Mouse (Mus musculus) liver, embryonic 14.5 days (tissue): ENCODE data around the gene Atp5s. TPM values are rescaled to one million over a fixed set of nuclear protein-coding genes. Genes with fewer than 3 reads are reported as not detected.

Source experiments
- ATAC-seq: fragments of 200-750 bp; cut with Nextera tagmentation; 2 replicates; pipeline ENCODE4 v1.8.0; 2017; ENCODE audit warnings: moderate number of reproducible peaks, mild to moderate bottlenecking, moderate library complexity; ENCODE audit not compliant: insufficient read depth
- DNase-seq, 3 experiments: peaks; one replicate each; pipeline ENCODE4 v3.0.0-alpha.2; 2012 to 2013; ENCODE audit warnings: low read depth in 3 of 3, low spot score in 3 of 3
- H3K27ac ChIP-seq: fragments of 300-500 bp; sonication (generic); 2 replicates; pipeline ENCODE4 v1.5.1; 2014; ENCODE audit warnings: moderate library complexity, mild to moderate bottlenecking, control low read depth, inconsistent platforms
- H3K27me3 ChIP-seq: fragments of 300-500 bp; sonication (generic); 2 replicates; pipeline ENCODE4 v1.6.1; 2014; ENCODE audit warnings: mild to moderate bottlenecking, low read length, moderate library complexity; ENCODE audit not compliant: control insufficient read depth, insufficient read depth
- H3K36me3 ChIP-seq: fragments of 300-500 bp; sonication (generic); replicated peaks from 2 replicates; pipeline ENCODE4 v1.6.1; 2014; ENCODE audit warnings: low read depth; ENCODE audit not compliant: control insufficient read depth, insufficient read depth
- H3K4me1 ChIP-seq, 2 experiments: fragments of 200-500 bp in 1 of 2; fragments of 300-500 bp in 1 of 2; sonication (generic) in 1 of 2; replicated peaks; 2 replicates each; pipeline ENCODE4 v1.6.1; 2012 to 2014; ENCODE audit warnings: antibody characterized with exemption in 1 of 2, inconsistent platforms in 1 of 2, low read length in 1 of 2; ENCODE audit not compliant: control insufficient read depth in 2 of 2, insufficient read depth in 2 of 2
- H3K4me2 ChIP-seq: fragments of 300-500 bp; sonication (generic); 2 replicates; pipeline ENCODE4 v1.6.1; 2014; ENCODE audit warnings: low read depth, mild to moderate bottlenecking, control low read depth, moderate library complexity
- H3K4me3 ChIP-seq, 2 experiments: fragments of 200-500 bp in 1 of 2; fragments of 300-500 bp in 1 of 2; sonication (generic) in 1 of 2; 2 replicates each; pipeline ENCODE4 v1.5.1; 2012 to 2014; ENCODE audit warnings: low read depth in 2 of 2, low read length in 2 of 2, mild to moderate bottlenecking in 2 of 2, control low read depth in 1 of 2, inconsistent platforms in 1 of 2, moderate library complexity in 1 of 2; ENCODE audit not compliant: insufficient read depth in 1 of 2
- H3K9ac ChIP-seq: fragments of 300-500 bp; sonication (generic); replicated peaks from 2 replicates; pipeline ENCODE4 v1.6.1; 2014; ENCODE audit warnings: mild to moderate bottlenecking, control low read depth, moderate library complexity
- H3K9me3 ChIP-seq: fragments of 300-500 bp; sonication (generic); 2 replicates; pipeline ENCODE4 v1.6.1; 2016; ENCODE audit warnings: low read length, mixed read lengths; ENCODE audit not compliant: control insufficient read depth
- CTCF ChIP-seq: IDR thresholded peaks from 2 replicates; pipeline ENCODE4 v1.5.1; 2016; ENCODE audit warnings: antibody characterized with exemption, low read depth, control low read depth
- EP300 ChIP-seq: IDR thresholded peaks from 2 replicates; pipeline ENCODE4 v1.6.1; 2016; ENCODE audit warnings: antibody characterized with exemption, low read depth
- WGBS: fragments of 180-500 bp; shearing (Covaris S2); extraction: QIAGEN DNeasy Blood & Tissue Kit; methylation state at CpG from one replicate; pipeline ENCODE4 v1.1.7; 2014; ENCODE audit not compliant: insufficient replicate concordance; 5-methylcytosine and 5-hydroxymethylcytosine counted together
- polyA plus RNA-seq, 2 experiments: library from polyadenylated mRNA; depleted of rRNA in 1 of 2; stranded (reverse) in 1 of 2; unstranded in 1 of 2; fragments of >200 nt; fragmentation: Nextera tagmentation in 1 of 2; extraction: Ambion mirVana in 1 of 2; gene quantifications; 2 replicates each; pipeline versions ENCODE4 v1.2.1 to v1.2.3; 2012 to 2014

Atp5s gene
- polyA plus RNA-seq, 2 experiments: 12.0 to 20.7 TPM

DNA sequence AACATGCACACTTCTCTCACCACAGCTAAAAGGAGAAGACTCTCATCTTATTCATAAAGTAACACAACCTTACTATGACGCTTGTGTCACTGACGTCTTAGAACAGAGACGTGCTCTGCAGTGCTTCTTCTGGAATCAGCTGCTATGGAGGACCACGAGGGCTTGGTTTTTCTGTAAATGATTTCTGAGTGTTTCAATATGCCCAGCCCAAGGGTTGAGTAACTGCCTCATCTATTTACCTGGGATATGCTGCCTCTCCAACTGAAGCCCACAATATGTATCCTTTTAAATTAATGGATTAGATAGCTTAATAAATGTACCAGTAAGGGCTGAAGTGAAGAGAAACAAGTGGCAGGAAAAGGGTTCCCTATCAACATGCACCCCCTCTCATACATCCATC, 34.0 kb upstream of the Atp5s start:
- 0 out of 4 replicates have a peak, but pooled peaks cover 0 to 2% of the 10 kb centered on the region in 2 experiments for H3K4me1 ChIP-seq
- ATAC-seq (no peak), DNase-seq (no peak)
- H3K9me3 ChIP-seq: no peaks in the 10 kb centered on the region
- no peak overlapping the region for H3K9ac ChIP-seq
- no peaks in the 10 kb centered on the region for H3K36me3 ChIP-seq
- no peak overlapping the region for H3K4me2 ChIP-seq
- TF ChIP-seq CTCF (no peak), EP300 (no peak)
- 81% methylated on average over 4 of the region's 4 CpGs for WGBS
- H3K27me3 ChIP-seq: no peaks in the 10 kb centered on the region
- H3K4me3 ChIP-seq: no peak overlapping the region
- no peak overlapping the region for H3K27ac ChIP-seq

DNA sequence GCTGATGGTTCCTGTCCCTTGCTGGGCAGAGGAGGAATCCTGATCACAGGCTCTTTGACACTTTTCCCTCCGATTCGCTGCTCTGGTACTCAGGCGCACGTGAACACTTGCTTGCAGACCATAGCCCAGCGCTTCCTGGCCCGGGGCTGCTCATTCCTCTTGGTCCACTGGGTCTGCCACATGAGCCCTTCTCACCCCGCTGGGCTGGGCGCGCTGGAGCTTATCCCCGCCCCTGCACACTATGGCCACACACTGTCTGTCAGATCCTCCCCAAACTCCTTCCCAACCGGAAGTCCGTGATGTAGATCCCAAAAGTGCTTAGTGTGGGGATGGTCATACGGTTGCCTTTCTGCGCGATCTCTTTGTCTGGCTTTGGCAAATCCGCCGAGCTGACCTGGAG, 31.3 kb upstream of the Atp5s start:
- no peaks in the 10 kb centered on the region for H3K9me3 ChIP-seq
- no peak for ATAC-seq
- 86% methylated on average over 17 of the region's 17 CpGs for WGBS
- no peak for DNase-seq
- no peaks in the 10 kb centered on the region for H3K36me3 ChIP-seq
- H3K4me1 ChIP-seq: no peaks in the 10 kb centered on the region
- no peaks in the 10 kb centered on the region for H3K27me3 ChIP-seq
- H3K9ac ChIP-seq: no peak overlapping the region
- no peak overlapping the region for H3K27ac ChIP-seq
- H3K4me3 ChIP-seq: no peak overlapping the region
- H3K4me2 ChIP-seq: no peak overlapping the region
- TF ChIP-seq EP300 (no peak), CTCF (no peak)

DNA sequence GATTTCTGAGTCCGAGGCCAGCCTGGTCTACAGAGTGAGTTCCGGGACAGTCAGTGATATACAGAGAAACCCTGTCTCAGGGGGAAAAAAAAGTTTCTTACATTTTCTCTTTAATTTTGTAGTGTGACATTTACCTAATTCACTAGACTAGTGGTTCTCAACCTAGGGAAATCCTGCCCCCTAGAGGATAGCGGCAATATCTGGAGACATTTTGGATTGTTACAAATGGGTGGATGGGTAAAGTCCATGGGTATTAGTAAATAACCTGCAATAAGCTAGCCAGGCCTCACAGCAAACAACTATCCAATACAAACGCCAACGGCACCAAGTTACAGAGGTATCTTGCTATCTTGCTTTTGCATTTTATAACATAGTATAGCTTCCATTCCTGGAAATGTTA, 28.0 kb upstream of the Atp5s start:
- no peak for ATAC-seq
- no peaks in the 10 kb centered on the region for H3K9me3 ChIP-seq

DNA sequence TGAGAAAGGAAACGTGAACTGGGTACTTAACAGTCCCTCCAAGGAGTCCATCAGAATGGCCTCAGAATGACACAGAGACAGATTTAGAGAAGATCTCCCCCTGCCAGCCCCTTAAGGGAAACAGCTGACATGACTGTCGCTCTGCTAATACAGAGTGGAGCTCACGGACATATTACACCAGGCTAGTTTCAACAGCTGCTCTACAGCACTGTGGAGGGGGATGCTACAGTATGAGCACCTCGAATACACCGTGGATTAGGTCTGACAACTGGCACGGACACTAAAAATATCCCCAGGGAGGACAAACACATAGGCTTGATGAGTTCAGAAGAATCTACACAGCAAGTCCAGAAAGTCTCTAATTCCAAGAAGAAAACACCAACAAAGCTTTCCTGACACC, 26.4 kb upstream of the Atp5s start:
- 83% methylated on average over 6 of the region's 6 CpGs for WGBS
- Histone ChIP-seq H3K9me3 (no peaks in the 10 kb centered on the region), H3K27me3 (no peaks in the 10 kb centered on the region), H3K9ac (no peak overlapping the region), H3K36me3 (no peaks in the 10 kb centered on the region; the same call in 1 of the 2 replicates), H3K27ac (no peak overlapping the region), H3K4me3 (no peak overlapping the region), H3K4me1 (no peaks in the 10 kb centered on the region), H3K4me2 (no peak overlapping the region)
- DNase-seq (no peak), ATAC-seq (no peak)
- no peak for TF ChIP-seq EP300
- TF ChIP-seq CTCF: no peak

More for the DNA sequence above, 28.0 kb upstream of the Atp5s start:
- no peaks in the 10 kb centered on the region for H3K27me3 ChIP-seq
- H3K36me3 ChIP-seq: no peaks in the 10 kb centered on the region; the same call in 1 of the 2 replicates
- DNase-seq: peak; percentile 26 to 52 (median 42)
- H3K4me1 ChIP-seq: no peaks in the 10 kb centered on the region
- no peak overlapping the region for H3K4me2 ChIP-seq
- no peak overlapping the region for H3K4me3 ChIP-seq
- H3K27ac ChIP-seq: no peak overlapping the region
- H3K9ac ChIP-seq: no peak overlapping the region
- no peak for TF ChIP-seq EP300
- TF ChIP-seq CTCF: peak; percentile 74
- WGBS: 60% methylated on average over 5 of the region's 5 CpGs

DNA sequence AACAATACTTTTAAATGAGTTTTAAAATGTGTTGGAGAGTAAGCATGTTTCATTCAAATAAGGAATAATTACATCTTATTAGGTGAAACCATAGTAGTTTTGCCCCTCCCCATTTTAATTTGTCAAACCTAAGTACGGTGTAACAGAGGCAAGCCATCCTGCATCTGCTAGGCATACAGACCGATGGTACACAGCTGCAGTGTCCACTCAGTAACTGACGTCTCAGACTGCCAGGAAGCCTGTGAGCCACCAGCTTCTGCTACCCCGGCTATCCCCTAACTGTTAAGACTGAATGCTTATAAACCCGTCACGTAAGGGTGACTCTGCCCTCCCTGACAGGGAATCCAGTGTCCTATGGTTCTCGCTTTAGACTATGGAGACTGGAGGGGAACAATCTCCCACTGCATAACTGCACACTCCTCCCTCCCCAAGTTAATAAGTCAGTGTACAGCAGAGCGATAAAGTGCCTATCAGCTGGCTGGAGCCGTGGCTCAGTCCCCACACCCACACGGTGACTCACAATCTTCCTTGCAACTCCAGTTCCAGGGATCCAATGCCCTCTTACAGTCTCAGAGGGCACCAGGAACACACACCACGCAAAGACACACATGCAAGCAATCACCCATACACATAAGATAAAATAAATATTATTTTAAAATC, 19.8 kb upstream of the Atp5s start:
- TF ChIP-seq EP300 (no peak), CTCF (no peak)
- ATAC-seq: peak; percentile 74
- no peak overlapping the region for H3K4me3 ChIP-seq
- H3K9ac ChIP-seq: no peak overlapping the region
- H3K4me2 ChIP-seq: no peak overlapping the region
- H3K9me3 ChIP-seq: no peaks in the 10 kb centered on the region
- no peaks in the 10 kb centered on the region; the same call in 1 of the 2 replicates for H3K36me3 ChIP-seq
- no peak overlapping the region for H3K27ac ChIP-seq
- no peak for DNase-seq
- peaks cover 0 to 6% of the 10 kb centered on the region in 2 experiments; a peak in 2 of 4 replicates for H3K4me1 ChIP-seq
- 69% methylated on average over 11 of the region's 11 CpGs for WGBS
- no peaks in the 10 kb centered on the region for H3K27me3 ChIP-seq
